Mouse (Mus musculus) heart, postnatal 36 days (tissue): ENCODE measurements around the gene Dapp1. TPM values are rescaled to one million over a fixed set of nuclear protein-coding genes. Genes with fewer than 3 reads are reported as not detected.
"Not testable (repeated sequence)": the region's sequence is repeated elsewhere in the genome, so short reads cannot be mapped to it uniquely, and the experiment has no call there.

Experiments
- DNase-seq, 2 experiments: peaks; one replicate each; pipeline ENCODE4 v3.0.0; 2021 to 2022
- intact Hi-C: fragments of 180-260 bp; cut with DNase I; formaldehyde crosslinking; loops from one replicate; pipeline ENCODE4 v1.15.1; 2025
- total RNA-seq, 2 experiments: library from RNA; stranded (reverse); gene quantifications; 2 replicates each; pipeline ENCODE4 v1.2.3; 2021

Gene Dapp1
- total RNA-seq, 2 experiments from 2014 or later = 4.5 to 5.1 TPM

DNA sequence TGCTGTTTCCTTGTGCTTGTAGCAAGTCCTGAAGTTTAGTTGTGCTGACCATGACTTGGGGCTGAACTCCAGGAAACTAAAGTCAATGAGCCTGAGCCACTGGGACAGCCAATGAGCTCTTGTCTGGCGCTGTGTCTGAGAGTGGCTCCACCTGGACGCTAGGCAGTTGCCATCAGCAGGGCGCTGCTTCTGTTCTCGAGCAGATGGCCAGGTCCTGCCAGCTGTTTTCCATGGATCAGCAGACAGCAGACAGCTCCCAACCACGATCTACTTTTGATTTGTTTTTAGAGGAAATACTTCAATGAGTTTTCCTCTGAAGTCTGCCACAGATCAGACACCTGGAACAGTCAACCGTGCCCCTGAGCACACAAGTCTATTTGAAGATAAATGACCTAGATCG lies 48.6 kb downstream of the Dapp1 start:
- no peak for DNase-seq
- intact Hi-C loops = no loop called here

DNA sequence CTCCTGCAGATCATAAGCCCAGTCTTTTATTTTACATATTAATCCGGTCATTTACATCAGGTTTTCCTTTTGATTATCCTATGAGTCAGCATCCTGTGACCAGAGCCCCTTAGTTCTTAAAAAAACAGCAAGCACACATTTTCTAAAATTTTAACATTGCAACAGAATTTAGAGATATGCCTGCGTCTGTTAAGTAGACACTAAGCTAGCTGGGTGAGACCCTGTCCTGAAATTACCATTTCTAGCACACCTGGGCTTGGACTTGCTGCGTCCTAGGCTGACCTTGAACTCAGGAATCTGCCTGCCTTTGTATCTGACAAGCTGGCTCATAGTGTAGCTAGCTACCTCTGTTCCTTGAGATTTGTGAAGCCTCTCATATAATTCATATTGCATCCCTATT lies 51.4 kb downstream of the Dapp1 start:
- intact Hi-C loops = no loop called here
- DNase-seq = no peak

DNA sequence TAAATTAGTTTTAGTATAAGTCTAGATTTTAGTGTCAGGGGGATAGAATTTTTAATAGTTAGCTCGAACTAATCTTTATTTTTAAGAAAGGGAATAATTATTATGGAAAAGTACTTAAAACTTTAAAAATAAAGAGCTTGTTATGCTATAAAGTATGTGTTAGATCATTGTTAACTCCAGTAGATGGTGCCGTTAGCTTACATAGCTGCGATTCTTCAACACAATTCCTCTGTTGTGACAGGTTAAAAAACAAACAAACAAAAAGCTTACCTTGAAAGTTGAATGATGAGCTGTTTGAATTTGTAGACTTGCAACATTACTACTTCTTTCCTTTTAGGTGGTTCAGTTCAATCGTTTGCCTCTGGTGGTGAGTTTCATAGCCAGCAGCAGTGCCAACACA lies 54.3 kb downstream of the Dapp1 start:
- intact Hi-C loops = no loop called here
- DNase-seq = no peak

GRCm38 (mm10) chr3:137920594-137920993 lies 60.8 kb downstream of the Dapp1 start:
- intact Hi-C loops = no loop called here
- DNase-seq = no peak

DNA sequence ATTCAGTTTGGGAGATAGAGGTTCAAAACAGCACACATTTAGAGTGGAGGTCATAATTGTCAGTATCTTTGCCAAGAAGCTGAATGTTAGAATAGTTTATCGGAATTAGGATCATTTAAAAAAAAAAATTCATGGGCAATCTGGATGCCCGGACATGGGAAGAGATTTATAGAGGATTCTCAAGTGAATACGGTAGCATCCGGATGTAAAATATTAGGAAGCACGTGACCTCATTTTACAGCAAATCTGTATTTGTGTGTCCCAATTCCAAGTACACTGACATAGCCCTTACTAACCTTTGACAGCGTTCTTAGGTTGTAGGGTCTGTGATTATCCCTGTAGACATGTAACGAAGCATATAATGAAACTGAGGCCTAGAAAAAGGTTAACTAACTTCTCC lies 61.9 kb downstream of the Dapp1 start:
- DNase-seq = no peak
- intact Hi-C loops = loop anchor here (2.0 to 10.0 kb wide), 2 partner anchors 225 to 525 kb away; partner anchors contain the start of genes Adh5 and Mttp

DNA sequence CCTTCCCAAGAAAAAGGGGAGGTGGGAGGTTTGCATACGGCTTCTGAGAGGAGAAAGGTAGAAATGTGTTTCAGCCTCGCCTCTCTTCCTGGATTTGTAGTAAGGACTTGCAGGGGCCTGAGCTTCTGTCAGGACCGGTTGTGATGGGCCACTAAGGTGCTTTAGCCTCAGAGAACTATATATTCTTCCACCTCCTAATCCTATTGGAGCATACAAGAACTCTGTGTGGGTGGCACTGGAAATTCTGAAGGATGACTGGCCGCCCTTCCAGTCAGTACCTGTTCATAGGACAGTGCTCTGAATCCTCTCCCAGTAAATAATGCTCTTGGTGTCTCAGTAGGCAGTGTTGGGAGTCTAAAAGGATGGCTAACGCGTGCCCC lies 62.4 kb downstream of the Dapp1 start:
- no peak for DNase-seq
- intact Hi-C loops = loop anchor here (1.0 to 10.0 kb wide), 3 partner anchors 52 to 526 kb away; partner anchors contain the start of genes Adh5, Dnajb14 and Mttp

GRCm38 (mm10) chr3:137918172-137918931 lies 63.0 kb downstream of the Dapp1 start, which contains the start of gene Lamtor3:
TSS of gene Lamtor3 (plus strand) at chr3:137918506.
- intact Hi-C loops = loop anchor here (1.0 to 10.0 kb wide), 3 partner anchors 51 to 526 kb away; partner anchors contain the start of genes Adh5, Dnajb14 and Mttp
- peak; percentile 83 to 86 for DNase-seq

DNA sequence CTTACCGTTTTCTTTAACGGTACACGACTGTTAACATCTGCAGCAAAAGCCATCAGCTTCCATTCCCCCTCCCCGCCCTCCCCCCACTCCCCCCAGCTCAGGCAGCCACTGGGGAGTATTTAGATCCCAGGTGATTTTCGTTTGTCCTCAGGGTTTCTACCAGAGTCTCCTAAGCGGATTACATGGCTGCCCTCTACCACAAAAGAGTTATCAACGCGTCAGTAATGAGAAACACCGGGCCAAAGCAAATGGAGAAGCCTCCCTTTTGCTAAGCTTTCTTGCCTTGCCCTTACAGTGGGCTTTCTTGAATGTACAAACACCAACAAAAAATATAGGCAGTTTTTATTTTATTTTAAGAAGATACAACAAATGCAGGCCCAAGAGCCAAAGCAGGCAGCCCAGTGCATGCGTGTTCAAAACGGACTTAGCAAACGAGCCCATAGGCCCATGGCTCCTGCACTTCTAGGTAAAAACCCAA lies 63.6 kb downstream of the Dapp1 start:
- no peak for DNase-seq
- intact Hi-C loops = loop anchor here (1.0 to 10.0 kb wide), 3 partner anchors 50 to 527 kb away; partner anchors contain the start of genes Adh5, Dnajb14 and Mttp

GRCm38 (mm10) chr3:137914567-137914966 lies 66.8 kb downstream of the Dapp1 start:
- not testable (repeated sequence) for DNase-seq
- intact Hi-C loops = loop anchor here (10.0 kb wide), 1 partner anchor 530 kb away; the partner anchor contains the start of gene Adh5

- DNase-seq = no peak
- intact Hi-C loops = loop anchor here (10.0 kb wide), 1 partner anchor 532 kb away; the partner anchor contains the start of gene Adh5
Observed at GRCm38 (mm10) chr3:137913093-137913492, 68.3 kb downstream of the Dapp1 start.

GRCm38 (mm10) chr3:137900149-137900548 lies 81.2 kb downstream of the Dapp1 start:
- no peak for DNase-seq
- intact Hi-C loops = no loop called here

- no peak for DNase-seq
- intact Hi-C loops = loop anchor here (10.0 kb wide), 1 partner anchor 123 kb away; no protein-coding TSS in a partner anchor
Observed at GRCm38 (mm10) chr3:137897685-137898084, 83.7 kb downstream of the Dapp1 start.

DNA sequence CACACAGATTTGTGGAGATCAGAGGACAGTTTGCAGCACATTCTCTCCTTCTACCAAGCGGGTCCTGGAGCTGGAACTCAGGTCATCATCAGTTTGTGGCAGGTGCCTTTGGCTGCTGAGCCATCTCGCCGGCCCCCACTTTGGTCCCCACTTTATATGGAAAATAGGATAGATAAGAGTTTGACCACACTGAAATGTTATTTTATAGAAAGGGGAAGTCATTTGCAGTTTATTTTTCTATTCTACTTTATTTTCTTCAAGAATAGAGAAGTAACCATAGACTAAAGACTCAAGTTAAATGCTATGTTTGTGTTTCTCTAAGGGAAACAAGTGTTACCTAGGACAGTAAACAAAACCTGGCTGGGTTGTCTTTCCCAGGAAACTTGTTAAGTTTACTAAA lies 84.5 kb downstream of the Dapp1 start:
- DNase-seq = no peak
- intact Hi-C loops = loop anchor here (10.0 kb wide), 1 partner anchor 122 kb away; no protein-coding TSS in a partner anchor

- DNase-seq = no peak
- intact Hi-C loops = loop anchor here (10.0 kb wide), 1 partner anchor 122 kb away; no protein-coding TSS in a partner anchor
Observed at GRCm38 (mm10) chr3:137896386-137896785, 85.0 kb downstream of the Dapp1 start.

- intact Hi-C loops = loop anchor here (10.0 kb wide), 1 partner anchor 120 kb away; no protein-coding TSS in a partner anchor
- no peak for DNase-seq
Observed at GRCm38 (mm10) chr3:137895196-137895595, 86.1 kb downstream of the Dapp1 start.

DNA sequence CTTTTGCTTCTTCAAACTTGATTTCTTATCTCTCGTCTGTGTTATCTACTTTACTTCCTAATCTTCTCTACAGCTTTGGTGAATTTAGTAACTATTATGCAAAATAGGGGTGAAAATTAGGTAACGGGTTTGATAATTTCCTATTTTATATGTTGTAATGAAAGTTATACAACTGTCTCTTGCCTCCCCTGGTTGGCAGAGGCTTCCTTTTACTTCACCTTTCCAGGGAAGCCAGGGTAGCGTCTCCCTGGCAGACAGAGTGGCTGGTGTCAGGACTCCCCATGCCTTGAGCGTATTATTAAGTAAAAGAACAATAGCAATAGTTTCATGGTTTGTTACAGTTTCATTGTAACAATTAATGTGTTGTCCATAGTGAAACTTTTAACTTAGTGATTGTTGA lies 87.6 kb downstream of the Dapp1 start:
- intact Hi-C loops = loop anchor here (10.0 kb wide), 1 partner anchor 119 kb away; no protein-coding TSS in a partner anchor
- DNase-seq = no peak

DNA sequence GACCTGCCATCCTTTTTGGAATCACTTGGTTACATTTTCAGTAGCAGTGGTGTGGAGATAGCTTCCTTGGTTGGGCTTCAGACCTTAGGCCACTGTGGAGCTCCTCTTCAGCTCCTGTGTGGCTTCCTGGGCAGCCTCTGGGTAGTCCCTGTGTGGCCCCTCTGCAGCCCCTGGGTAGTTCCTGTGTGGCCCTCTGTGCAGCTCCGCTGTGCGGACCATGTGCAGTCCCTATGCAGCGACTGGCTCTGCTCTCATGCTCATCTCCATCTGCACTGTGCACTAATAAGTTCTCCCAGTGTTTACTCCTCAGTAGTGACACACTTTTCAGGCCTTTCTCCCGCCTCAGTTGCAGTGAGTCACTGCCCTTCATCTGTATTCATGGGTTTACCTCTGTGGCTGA lies 89.2 kb downstream of the Dapp1 start:
- intact Hi-C loops = loop anchor here (10.0 kb wide), 1 partner anchor 117 kb away; no protein-coding TSS in a partner anchor
- DNase-seq = no peak

DNA sequence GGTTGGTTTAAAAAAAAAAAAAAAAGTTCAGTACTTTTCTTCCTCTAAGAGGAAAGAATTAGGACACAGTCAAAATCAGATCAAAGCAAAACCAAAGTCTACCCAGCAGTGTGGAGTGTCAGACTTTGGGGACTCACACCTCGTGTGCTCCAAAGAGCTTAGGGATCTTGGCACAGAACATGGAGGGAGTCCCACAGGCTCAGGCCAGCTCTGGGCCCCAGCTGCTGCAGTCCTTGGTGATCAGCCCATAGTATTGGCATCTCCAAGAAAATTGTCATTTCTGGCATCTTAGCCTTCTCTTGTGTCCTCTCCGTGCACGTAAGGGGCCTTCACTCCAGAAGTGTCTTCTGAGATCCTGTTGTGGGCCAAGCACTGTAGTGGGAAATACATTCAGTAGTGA lies 90.3 kb downstream of the Dapp1 start:
- intact Hi-C loops = loop anchor here (10.0 kb wide), 1 partner anchor 116 kb away; no protein-coding TSS in a partner anchor
- DNase-seq = no peak

DNA sequence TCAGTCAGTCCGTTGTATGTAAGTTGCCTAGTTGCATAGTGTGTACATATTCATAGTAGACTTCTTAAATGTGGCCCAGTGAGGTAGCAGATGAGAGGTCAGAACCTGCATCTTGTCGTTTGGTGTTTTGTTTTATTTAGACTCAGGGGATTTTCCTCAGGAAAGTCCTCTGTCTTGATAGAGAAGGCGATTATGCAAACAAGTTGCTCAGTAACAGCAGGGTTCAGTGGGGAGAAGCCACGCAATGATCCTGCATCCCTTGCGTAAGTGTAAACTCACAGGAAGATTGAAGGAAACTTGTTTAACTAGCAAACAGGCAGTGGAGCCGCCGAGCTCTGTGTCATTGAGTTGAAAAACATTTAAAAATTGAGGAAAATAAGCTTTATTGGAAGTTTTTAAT lies 93.4 kb downstream of the Dapp1 start:
- intact Hi-C loops = no loop called here
- no peak for DNase-seq

GRCm38 (mm10) chr3:137881093-137881492 lies 100.3 kb downstream of the Dapp1 start:
- intact Hi-C loops = no loop called here
- DNase-seq = no peak
